Mouse (Mus musculus) forebrain, embryonic 15.5 days (tissue): ENCODE measurements around the gene Bola2. TPM values are rescaled to one million over a fixed set of nuclear protein-coding genes. Genes with fewer than 3 reads are reported as not detected.

Experiments
- ATAC-seq: fragments of 200-750 bp; cut with Nextera tagmentation; replicated peaks from 2 replicates; pipeline ENCODE4 v1.8.0; 2017; ENCODE audit warnings: mild to moderate bottlenecking, moderate TSS enrichment, moderate library complexity
- H3K27ac ChIP-seq: fragments of 300-500 bp; sonication (generic); replicated peaks from 2 replicates; pipeline ENCODE4 v1.5.1; 2015; ENCODE audit warnings: mild to moderate bottlenecking, inconsistent platforms
- H3K27me3 ChIP-seq: fragments of 300-500 bp; sonication (generic); 2 replicates; pipeline ENCODE4 v1.6.1; 2015; ENCODE audit warnings: inconsistent platforms
- H3K36me3 ChIP-seq: fragments of 300-500 bp; sonication (generic); 2 replicates; pipeline ENCODE4 v1.6.1; 2015; ENCODE audit warnings: mild to moderate bottlenecking, inconsistent platforms
- H3K4me1 ChIP-seq: fragments of 300-500 bp; sonication (generic); 2 replicates; pipeline ENCODE4 v1.6.1; 2015; ENCODE audit warnings: inconsistent platforms
- H3K4me2 ChIP-seq: fragments of 300-500 bp; sonication (generic); replicated peaks from 2 replicates; pipeline ENCODE4 v1.6.1; 2015; ENCODE audit warnings: mild to moderate bottlenecking, inconsistent platforms
- H3K4me3 ChIP-seq: fragments of 300-500 bp; sonication (generic); 2 replicates; pipeline ENCODE4 v1.5.1; 2015; ENCODE audit warnings: mild to moderate bottlenecking, inconsistent platforms
- H3K9ac ChIP-seq: fragments of 300-500 bp; sonication (generic); replicated peaks from 2 replicates; pipeline ENCODE4 v1.6.1; 2015; ENCODE audit warnings: mild to moderate bottlenecking, inconsistent platforms
- H3K9me3 ChIP-seq: fragments of 300-500 bp; sonication (generic); 2 replicates; pipeline ENCODE4 v1.6.1; 2016; ENCODE audit warnings: inconsistent platforms
- WGBS: fragments of 180-500 bp; shearing (Covaris S2); methylation state at CpG from one replicate; pipeline ENCODE4 v1.1.7; 2015; ENCODE audit warnings: mixed read lengths; 5-methylcytosine and 5-hydroxymethylcytosine counted together
- polyA plus RNA-seq: library from polyadenylated mRNA; unstranded; fragments of >200 nt; fragmentation: Nextera tagmentation; extraction: Ambion mirVana; gene quantifications from 2 replicates; pipeline ENCODE4 v1.2.1, GENCODE M21; 2015

Bola2 gene
- polyA plus RNA-seq, 1 experiment from 2014 or later = 141 TPM

GRCm38 (mm10) chr7:126691676-126692075 lies 3.5 kb upstream of the Bola2 start:
- Histone ChIP-seq H3K4me3 (no peak overlapping the region), H3K4me1 (peaks cover 20% of the 10 kb centered on the region), H3K9ac (no peak overlapping the region), H3K27ac (no peak overlapping the region), H3K36me3 (peaks cover 22% of the 10 kb centered on the region), H3K27me3 (no peaks in the 10 kb centered on the region), H3K9me3 (no peaks in the 10 kb centered on the region), H3K4me2 (no peak overlapping the region)
- ATAC-seq = no peak
- WGBS = 83% methylated on average over 5 of the region's 5 CpGs

- no peak for ATAC-seq
- no peak overlapping the region for H3K9ac ChIP-seq
- H3K4me2 ChIP-seq = no peak overlapping the region
- no peak overlapping the region for H3K27ac ChIP-seq
- no peaks in the 10 kb centered on the region for H3K27me3 ChIP-seq
- peaks cover 28% of the 10 kb centered on the region for H3K4me1 ChIP-seq
- 97% methylated on average over 26 of the region's 26 CpGs for WGBS
- no peak overlapping the region for H3K4me3 ChIP-seq
- H3K9me3 ChIP-seq = no peaks in the 10 kb centered on the region
- H3K36me3 ChIP-seq = peaks cover 22% of the 10 kb centered on the region
Measured at GRCm38 (mm10) chr7:126692426-126692825, 2.8 kb upstream of the Bola2 start.

GRCm38 (mm10) chr7:126693256-126693655 lies 1.9 kb upstream of the Bola2 start:
- Histone ChIP-seq H3K4me1 (peaks cover 30% of the 10 kb centered on the region), H3K27ac (no peak overlapping the region), H3K9ac (no peak overlapping the region; the same call in 1 of the 2 replicates), H3K4me2 (peak overlapping the region; percentile 8; the same call in 1 of the 2 replicates), H3K36me3 (peaks cover 22% of the 10 kb centered on the region), H3K9me3 (no peaks in the 10 kb centered on the region), H3K27me3 (no peaks in the 10 kb centered on the region), H3K4me3 (no peak overlapping the region)
- 36% methylated on average over 3 of the region's 3 CpGs for WGBS
- no peak for ATAC-seq

- no peaks in the 10 kb centered on the region for H3K9me3 ChIP-seq
- H3K4me1 ChIP-seq = peaks cover 30% of the 10 kb centered on the region
- ATAC-seq = no peak
- H3K27ac ChIP-seq = no peak overlapping the region
- H3K36me3 ChIP-seq = peaks cover 24% of the 10 kb centered on the region
- H3K4me2 ChIP-seq = peak overlapping the region; percentile 8; the same call in 1 of the 2 replicates
- no peak overlapping the region for H3K4me3 ChIP-seq
- 88% methylated on average over 7 of the region's 7 CpGs for WGBS
- no peaks in the 10 kb centered on the region for H3K27me3 ChIP-seq
- no peak overlapping the region; the same call in 1 of the 2 replicates for H3K9ac ChIP-seq
Measured at GRCm38 (mm10) chr7:126693781-126694180, 1.4 kb upstream of the Bola2 start.

GRCm38 (mm10) chr7:126694441-126695051 lies 655 bp upstream of the Bola2 start:
- no peaks in the 10 kb centered on the region for H3K27me3 ChIP-seq
- H3K4me2 ChIP-seq = peak overlapping the region; percentile 81
- peak overlapping the region; percentile 96 for H3K27ac ChIP-seq
- peak overlapping the region; percentile 93; the same call in 1 of the 2 replicates for H3K9ac ChIP-seq
- WGBS = 27% methylated on average over 10 of the region's 10 CpGs
- no peaks in the 10 kb centered on the region for H3K9me3 ChIP-seq
- H3K36me3 ChIP-seq = peaks cover 31% of the 10 kb centered on the region
- ATAC-seq = no peak
- H3K4me3 ChIP-seq = peak overlapping the region; percentile 95
- H3K4me1 ChIP-seq = peaks cover 30% of the 10 kb centered on the region

GRCm38 (mm10) chr7:126695631-126696207 lies 518 bp downstream of the Bola2 start, which contains the start of gene Slx1b:
Gene Slx1b, minus strand, starts transcription at chr7:126695784.
- peak within 1 kb of the TSS; percentile 95 for H3K4me3 ChIP-seq
- peaks cover 38% of the 10 kb centered on the region for H3K36me3 ChIP-seq
- peaks cover 30% of the 10 kb centered on the region for H3K4me1 ChIP-seq
- H3K9ac ChIP-seq = peak within 1 kb of the TSS; percentile 93
- H3K4me2 ChIP-seq = peak within 1 kb of the TSS; percentile 81
- ATAC-seq = peak; percentile 97
- H3K27ac ChIP-seq = peak within 1 kb of the TSS; percentile 96
- H3K27me3 ChIP-seq = no peaks in the 10 kb centered on the region
- under 1% methylated on average over 40 of the region's 40 CpGs for WGBS
- H3K9me3 ChIP-seq = no peaks in the 10 kb centered on the region

GRCm38 (mm10) chr7:126696303-126696702 lies 1.1 kb downstream of the Bola2 start:
- H3K4me1 ChIP-seq = peaks cover 35% of the 10 kb centered on the region
- peak overlapping the region; percentile 95 for H3K4me3 ChIP-seq
- peaks cover 32% of the 10 kb centered on the region for H3K36me3 ChIP-seq
- ATAC-seq = no peak
- no peaks in the 10 kb centered on the region for H3K9me3 ChIP-seq
- H3K9ac ChIP-seq = peak overlapping the region; percentile 93
- H3K27ac ChIP-seq = peak overlapping the region; percentile 96; the same call in 1 of the 2 replicates
- H3K27me3 ChIP-seq = no peaks in the 10 kb centered on the region
- peak overlapping the region; percentile 81 for H3K4me2 ChIP-seq
- 3% methylated on average over 17 of the region's 17 CpGs for WGBS

GRCm38 (mm10) chr7:126696886-126697285 lies 1.7 kb downstream of the Bola2 start:
- WGBS = 73% methylated on average over 3 of the region's 3 CpGs
- ATAC-seq = no peak

GRCm38 (mm10) chr7:126697838-126698237 lies 2.6 kb downstream of the Bola2 start:
- ATAC-seq = no peak
- peaks cover 51% of the 10 kb centered on the region for H3K4me1 ChIP-seq
- 95% methylated on average over 8 of the region's 8 CpGs for WGBS

More at GRCm38 (mm10) chr7:126696886-126697285, 1.7 kb downstream of the Bola2 start:
- Histone ChIP-seq H3K9me3 (no peaks in the 10 kb centered on the region), H3K36me3 (peaks cover 26% of the 10 kb centered on the region), H3K27ac (no peak overlapping the region), H3K4me1 (peaks cover 41% of the 10 kb centered on the region), H3K9ac (peak overlapping the region; percentile 93), H3K4me2 (peak overlapping the region; percentile 81), H3K27me3 (no peaks in the 10 kb centered on the region), H3K4me3 (peak overlapping the region; percentile 95)

GRCm38 (mm10) chr7:126700063-126701015 lies 5.1 kb downstream of the Bola2 start:
- Histone ChIP-seq H3K4me3 (no peak overlapping the region), H3K4me1 (peaks cover 59% of the 10 kb centered on the region), H3K36me3 (peaks cover 19% of the 10 kb centered on the region), H3K27ac (no peak overlapping the region), H3K4me2 (0 out of 2 replicates have a peak overlapping the region, but pooled peaks have one; percentile 26), H3K9ac (no peak overlapping the region), H3K9me3 (no peaks in the 10 kb centered on the region), H3K27me3 (no peaks in the 10 kb centered on the region)
- WGBS = 86% methylated on average over 25 of the region's 25 CpGs
- ATAC-seq = no peak

More at GRCm38 (mm10) chr7:126697838-126698237, 2.6 kb downstream of the Bola2 start:
- Histone ChIP-seq H3K9me3 (no peaks in the 10 kb centered on the region), H3K4me3 (no peak overlapping the region), H3K27ac (no peak overlapping the region), H3K36me3 (peaks cover 19% of the 10 kb centered on the region), H3K27me3 (no peaks in the 10 kb centered on the region), H3K4me2 (no peak overlapping the region), H3K9ac (no peak overlapping the region)

GRCm38 (mm10) chr7:126701070-126701469 lies 5.9 kb downstream of the Bola2 start:
- Histone ChIP-seq H3K4me1 (peaks cover 59% of the 10 kb centered on the region), H3K4me2 (peak overlapping the region; percentile 26), H3K9ac (0 out of 2 replicates have a peak overlapping the region, but pooled peaks have one; percentile 1), H3K4me3 (peak overlapping the region; percentile 20), H3K27ac (no peak overlapping the region), H3K9me3 (no peaks in the 10 kb centered on the region), H3K36me3 (peaks cover 19% of the 10 kb centered on the region), H3K27me3 (no peaks in the 10 kb centered on the region)
- ATAC-seq = peak; percentile 32; the same call in 1 of the 2 replicates
- WGBS = under 1% methylated on average over 11 of the region's 11 CpGs
